Mouse (Mus musculus) liver, embryonic 16.5 days (tissue): ENCODE measurements around the gene Snap47. TPM values are rescaled to one million over a fixed set of nuclear protein-coding genes. Genes with fewer than 3 reads are reported as not detected.

ENCODE experiments used
- ATAC-seq: fragments of 200-750 bp; cut with Nextera tagmentation; 2 replicates; pipeline ENCODE4 v1.8.0; 2017; ENCODE audit warnings: low read depth, mild to moderate bottlenecking, moderate number of reproducible peaks, moderate library complexity
- H3K27ac ChIP-seq: fragments of 300-500 bp; sonication (generic); 2 replicates; pipeline ENCODE4 v1.5.1; 2014; ENCODE audit warnings: mild to moderate bottlenecking, low read length
- H3K27me3 ChIP-seq: fragments of 300-500 bp; sonication (generic); 2 replicates; pipeline ENCODE4 v1.6.1; 2014; ENCODE audit warnings: low read depth, low read length, mixed read lengths; ENCODE audit not compliant: control insufficient read depth, insufficient read depth
- H3K36me3 ChIP-seq: fragments of 300-500 bp; sonication (generic); 2 replicates; pipeline ENCODE4 v1.6.1; 2014; ENCODE audit warnings: mild to moderate bottlenecking; ENCODE audit not compliant: control insufficient read depth, insufficient read depth
- H3K4me1 ChIP-seq: fragments of 300-500 bp; sonication (generic); 2 replicates; pipeline ENCODE4 v1.6.1; 2014; ENCODE audit warnings: low read depth, low read length, mixed read lengths; ENCODE audit not compliant: control insufficient read depth
- H3K4me2 ChIP-seq: fragments of 300-500 bp; sonication (generic); 2 replicates; pipeline ENCODE4 v1.6.1; 2014; ENCODE audit warnings: low read depth, low read length, mixed read lengths
- H3K4me3 ChIP-seq: fragments of 300-500 bp; sonication (generic); 2 replicates; pipeline ENCODE4 v1.5.1; 2014; ENCODE audit warnings: low read depth, mild to moderate bottlenecking, low read length
- H3K9ac ChIP-seq: fragments of 300-500 bp; sonication (generic); 2 replicates; pipeline ENCODE4 v1.6.1; 2014; ENCODE audit warnings: low read depth, low read length
- H3K9me3 ChIP-seq: fragments of 300-500 bp; sonication (generic); replicated peaks from 2 replicates; pipeline ENCODE4 v1.6.1; 2016; ENCODE audit warnings: low read length; ENCODE audit not compliant: control insufficient read depth
- WGBS: fragments of 180-500 bp; shearing (Covaris S2); extraction: QIAGEN DNeasy Blood & Tissue Kit; methylation state at CpG from one replicate; pipeline ENCODE4 v1.1.7; 2014; ENCODE audit not compliant: insufficient replicate concordance; 5-methylcytosine and 5-hydroxymethylcytosine counted together
- polyA plus RNA-seq: library from polyadenylated mRNA; unstranded; fragments of >200 nt; fragmentation: Nextera tagmentation; extraction: Ambion mirVana; gene quantifications from 2 replicates; pipeline ENCODE4 v1.2.1, GENCODE M21; 2015

The Snap47 gene
- polyA plus RNA-seq, 1 experiment from 2014 or later = 28.7 TPM

GRCm38 (mm10) chr11:59429959-59430358, 21.0 kb downstream of the Snap47 start:
- Histone ChIP-seq H3K27ac (no peak overlapping the region), H3K4me3 (no peak overlapping the region), H3K9me3 (no peaks in the 10 kb centered on the region), H3K27me3 (no peaks in the 10 kb centered on the region), H3K9ac (no peak overlapping the region), H3K4me2 (no peak overlapping the region), H3K4me1 (peaks cover 3% of the 10 kb centered on the region; the same call in 1 of the 2 replicates), H3K36me3 (no peaks in the 10 kb centered on the region)
- ATAC-seq = peak; percentile 56; the same call in 1 of the 2 replicates
- 51% methylated on average over 1 of the region's 1 CpGs for WGBS

DNA sequence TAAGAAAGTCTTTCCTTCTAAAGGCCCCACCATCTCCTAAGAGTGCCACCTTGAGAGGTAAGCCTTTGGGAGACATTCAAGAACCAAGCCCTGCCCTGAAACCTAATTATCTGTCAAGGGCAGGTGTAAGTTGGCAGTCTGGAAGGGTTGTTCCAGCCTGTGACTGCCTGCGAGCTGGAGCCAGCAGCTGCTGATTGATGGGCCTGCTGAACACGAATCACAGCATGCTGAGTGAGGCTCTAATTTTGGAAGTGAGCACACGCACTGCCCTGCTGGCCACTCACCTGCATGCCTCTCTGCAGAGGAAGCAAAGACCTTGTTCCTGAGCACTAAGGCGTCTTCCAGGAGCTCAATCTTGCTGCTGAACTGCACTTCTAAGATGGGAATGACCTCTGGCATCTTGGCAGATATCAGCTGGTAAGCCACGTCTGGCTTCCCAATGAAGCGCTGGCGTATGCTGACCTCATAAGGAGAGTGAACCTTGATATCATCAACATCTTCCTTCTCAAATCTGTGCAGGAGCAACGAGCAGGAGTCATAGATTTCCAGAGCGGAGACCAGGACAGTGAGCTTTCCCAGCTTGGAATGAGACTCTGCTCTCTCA, 22.8 kb downstream of the Snap47 start:
- H3K27me3 ChIP-seq = no peaks in the 10 kb centered on the region
- H3K9ac ChIP-seq = no peak overlapping the region
- no peak overlapping the region for H3K4me3 ChIP-seq
- no peaks in the 10 kb centered on the region for H3K36me3 ChIP-seq
- ATAC-seq = no peak
- H3K4me2 ChIP-seq = no peak overlapping the region
- H3K9me3 ChIP-seq = no peaks in the 10 kb centered on the region
- H3K4me1 ChIP-seq = peaks cover 3% of the 10 kb centered on the region
- 67% methylated on average over 9 of the region's 9 CpGs for WGBS
- H3K27ac ChIP-seq = no peak overlapping the region

GRCm38 (mm10) chr11:59425671-59426101, 25.3 kb downstream of the Snap47 start:
- Histone ChIP-seq H3K4me3 (no peak overlapping the region), H3K36me3 (no peaks in the 10 kb centered on the region), H3K27ac (no peak overlapping the region), H3K27me3 (no peaks in the 10 kb centered on the region), H3K9me3 (no peaks in the 10 kb centered on the region), H3K4me1 (peaks cover 4% of the 10 kb centered on the region), H3K4me2 (no peak overlapping the region), H3K9ac (no peak overlapping the region)
- WGBS = 36% methylated on average over 7 of the region's 7 CpGs
- no peak for ATAC-seq

DNA sequence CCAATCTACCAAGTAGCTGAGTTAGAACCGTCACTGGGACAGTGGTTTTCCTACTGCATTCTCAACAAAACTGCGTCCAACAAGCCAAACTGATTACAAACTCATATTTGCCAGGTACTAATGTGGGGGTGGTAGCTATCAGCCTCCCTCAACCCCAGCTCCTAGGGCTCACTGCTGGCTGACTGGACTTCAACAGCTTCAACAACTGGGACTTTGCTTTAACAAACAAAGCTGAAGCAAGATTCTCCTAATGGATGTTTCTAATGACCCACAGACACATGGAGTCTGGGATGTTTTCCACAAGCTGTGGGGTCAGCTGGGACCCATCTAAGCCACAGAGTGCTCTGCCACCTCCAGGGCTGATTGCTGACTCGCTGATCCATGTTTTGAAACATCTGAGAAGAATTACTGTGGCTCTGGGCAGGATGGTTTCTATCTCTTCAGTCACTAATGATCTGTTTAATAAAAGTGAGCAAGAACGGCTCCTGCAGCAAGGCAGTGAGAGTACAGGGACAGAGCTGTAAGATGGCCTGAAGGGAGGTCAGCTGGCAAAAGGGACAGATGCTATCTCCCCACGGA, 27.9 kb downstream of the Snap47 start:
- Histone ChIP-seq H3K4me2 (no peak overlapping the region), H3K4me3 (no peak overlapping the region), H3K4me1 (peaks cover 4% of the 10 kb centered on the region), H3K27ac (peak overlapping the region; percentile 60), H3K9ac (no peak overlapping the region), H3K27me3 (no peaks in the 10 kb centered on the region), H3K9me3 (no peaks in the 10 kb centered on the region), H3K36me3 (no peaks in the 10 kb centered on the region)
- WGBS = 41% methylated on average over 5 of the region's 5 CpGs
- ATAC-seq = peak; percentile 76

- H3K27ac ChIP-seq = no peak overlapping the region
- no peaks in the 10 kb centered on the region for H3K27me3 ChIP-seq
- peaks cover 4% of the 10 kb centered on the region for H3K4me1 ChIP-seq
- no peak for ATAC-seq
- H3K4me3 ChIP-seq = no peak overlapping the region
- no peaks in the 10 kb centered on the region for H3K9me3 ChIP-seq
- no peak overlapping the region for H3K9ac ChIP-seq
- no peak overlapping the region for H3K4me2 ChIP-seq
- no peaks in the 10 kb centered on the region for H3K36me3 ChIP-seq
- 38% methylated on average over 2 of the region's 2 CpGs for WGBS
Observed at GRCm38 (mm10) chr11:59421967-59422366, 29.0 kb downstream of the Snap47 start.

DNA sequence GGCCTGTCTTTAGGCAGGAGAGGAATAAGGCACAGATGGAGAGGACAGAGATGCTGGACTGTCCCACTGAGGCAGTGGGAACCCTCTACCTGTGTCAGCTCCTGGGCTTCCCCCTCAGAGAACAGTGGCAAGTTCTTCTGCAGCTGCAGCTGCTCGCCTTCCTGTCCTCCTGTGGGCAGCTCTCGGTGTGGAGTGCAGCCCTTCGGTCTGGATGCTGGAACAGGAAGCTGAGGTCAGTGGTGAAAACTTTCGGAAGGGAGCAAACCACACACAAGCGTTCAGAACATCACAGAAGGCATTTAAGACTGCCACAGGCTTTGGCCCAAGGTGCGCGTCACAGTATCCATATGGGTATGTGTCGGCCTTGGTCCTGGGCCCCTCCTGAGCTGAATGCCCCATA, 29.6 kb downstream of the Snap47 start:
- Histone ChIP-seq H3K36me3 (no peaks in the 10 kb centered on the region), H3K9me3 (no peaks in the 10 kb centered on the region), H3K27me3 (no peaks in the 10 kb centered on the region), H3K4me2 (no peak overlapping the region), H3K4me1 (peaks cover 4% of the 10 kb centered on the region), H3K27ac (no peak overlapping the region), H3K4me3 (no peak overlapping the region), H3K9ac (no peak overlapping the region)
- no peak for ATAC-seq
- WGBS = 38% methylated on average over 8 of the region's 8 CpGs

GRCm38 (mm10) chr11:59418708-59419107, 32.3 kb downstream of the Snap47 start:
- no peak overlapping the region for H3K27ac ChIP-seq
- no peaks in the 10 kb centered on the region for H3K9me3 ChIP-seq
- H3K4me3 ChIP-seq = no peak overlapping the region
- H3K27me3 ChIP-seq = no peaks in the 10 kb centered on the region
- no peak for ATAC-seq
- H3K4me1 ChIP-seq = peaks cover 4% of the 10 kb centered on the region
- no peak overlapping the region for H3K4me2 ChIP-seq
- H3K9ac ChIP-seq = no peak overlapping the region
- H3K36me3 ChIP-seq = no peaks in the 10 kb centered on the region
- WGBS = 24% methylated on average over 5 of the region's 5 CpGs

DNA sequence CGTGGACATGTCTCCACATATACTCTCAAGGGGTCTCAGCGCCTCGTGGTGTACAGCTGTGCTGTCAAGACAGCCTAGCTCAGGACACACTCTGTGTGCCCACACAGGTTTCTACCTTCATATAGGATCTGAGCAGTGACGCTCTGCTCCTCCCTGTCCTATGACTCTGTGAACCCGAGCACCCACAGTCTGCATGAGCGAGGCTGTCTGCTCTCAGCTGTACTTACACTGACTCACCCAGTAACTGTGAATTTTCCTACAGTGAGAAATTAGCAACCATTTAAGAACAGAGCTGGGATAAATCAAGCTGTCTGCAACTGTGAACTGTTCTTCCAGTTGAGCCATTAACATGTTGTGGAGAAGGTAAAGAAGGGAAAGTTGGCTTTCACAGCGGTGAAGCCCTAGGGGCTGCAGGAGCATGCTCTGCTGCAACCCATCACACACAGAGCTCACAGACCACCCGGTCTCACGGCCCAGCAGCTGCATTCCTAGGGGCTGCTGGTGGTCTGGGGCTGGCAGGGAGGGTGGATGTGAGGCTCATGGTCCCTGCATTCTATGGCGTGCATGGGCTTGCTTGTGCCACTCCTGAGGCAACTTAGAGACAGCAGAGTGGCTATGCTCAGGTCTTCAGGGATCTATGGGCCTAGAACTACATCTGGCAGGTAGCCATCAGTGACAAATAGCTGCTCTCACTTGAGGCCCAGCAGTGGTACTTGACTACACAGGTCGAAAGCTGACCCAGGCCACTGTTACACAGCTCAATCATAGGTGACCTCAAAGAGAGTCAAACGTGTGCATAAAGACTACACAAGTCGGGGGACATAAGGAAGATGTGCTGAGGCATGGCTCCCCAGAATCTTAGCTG, 37.8 kb downstream of the Snap47 start:
- no peaks in the 10 kb centered on the region for H3K36me3 ChIP-seq
- H3K4me1 ChIP-seq = no peaks in the 10 kb centered on the region; the same call in 1 of the 2 replicates
- no peak for ATAC-seq
- no peaks in the 10 kb centered on the region for H3K27me3 ChIP-seq
- no peaks in the 10 kb centered on the region for H3K9me3 ChIP-seq
- H3K4me2 ChIP-seq = no peak overlapping the region
- H3K9ac ChIP-seq = no peak overlapping the region
- H3K27ac ChIP-seq = no peak overlapping the region
- 74% methylated on average over 13 of the region's 13 CpGs for WGBS
- no peak overlapping the region for H3K4me3 ChIP-seq

- Histone ChIP-seq H3K36me3 (no peaks in the 10 kb centered on the region), H3K4me1 (no peaks in the 10 kb centered on the region; the same call in 1 of the 2 replicates), H3K27ac (no peak overlapping the region), H3K4me3 (no peak overlapping the region), H3K27me3 (no peaks in the 10 kb centered on the region), H3K4me2 (no peak overlapping the region), H3K9me3 (no peaks in the 10 kb centered on the region), H3K9ac (no peak overlapping the region)
- ATAC-seq = no peak
- WGBS = 62% methylated on average over 6 of the region's 6 CpGs
Observed at GRCm38 (mm10) chr11:59412058-59412457, 38.9 kb downstream of the Snap47 start.
